Mouse (Mus musculus): ENCODE measurements around the gene Pate4.
"Not testable (repeated sequence)": the region's sequence is repeated elsewhere in the genome, so short reads cannot be mapped to it uniquely, and the experiment has no call there.

Pate4 gene

DNA sequence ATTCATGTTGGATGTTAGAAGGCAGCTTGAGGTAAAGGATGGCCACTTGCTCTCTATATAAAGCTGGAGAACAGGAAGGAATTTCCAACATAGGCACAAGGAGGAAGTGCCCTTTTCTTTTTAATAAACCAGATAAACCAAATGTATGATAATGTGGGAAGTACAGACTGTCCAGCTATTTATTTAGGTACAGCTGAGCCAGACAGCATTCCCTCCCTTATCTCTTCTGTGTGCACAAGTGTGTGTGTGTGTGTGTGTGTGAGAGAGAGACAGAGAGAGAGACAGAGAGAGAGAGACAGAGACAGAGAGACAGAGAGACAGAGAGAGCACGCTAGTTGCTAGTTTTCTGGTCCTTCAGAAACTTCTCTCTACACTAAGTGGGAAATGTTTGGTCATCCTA is at the start of gene Pate4:
TSS of gene Pate4 (minus strand) at position 101 of the 400 bp plus-strand sequence.
- DNase-seq = no peak

DNA sequence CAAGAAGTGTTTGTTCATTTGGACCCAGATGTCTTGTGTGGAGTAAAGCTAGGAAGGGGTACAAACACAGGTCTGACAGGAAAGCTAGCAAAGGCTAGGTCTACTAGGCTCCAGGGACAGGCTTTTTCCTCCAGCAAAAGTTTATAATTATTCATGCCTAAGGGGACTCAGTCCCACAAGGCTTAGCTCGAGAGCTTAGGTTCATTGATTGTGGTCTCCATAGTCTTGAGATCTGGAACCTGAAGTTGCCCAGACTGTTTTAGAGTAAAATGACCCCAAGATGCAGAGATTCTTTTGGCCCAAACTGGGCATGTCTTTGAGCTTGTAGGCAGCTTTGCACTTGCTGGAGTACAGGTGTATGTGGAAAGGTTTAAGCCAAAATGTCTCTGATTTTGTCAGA is 36.4 kb upstream of the Pate4 start, which contains the start of gene Pate3:
TSS of gene Pate3 (minus strand) at position 101 of the 400 bp plus-strand sequence.
- no peak for DNase-seq

DNA sequence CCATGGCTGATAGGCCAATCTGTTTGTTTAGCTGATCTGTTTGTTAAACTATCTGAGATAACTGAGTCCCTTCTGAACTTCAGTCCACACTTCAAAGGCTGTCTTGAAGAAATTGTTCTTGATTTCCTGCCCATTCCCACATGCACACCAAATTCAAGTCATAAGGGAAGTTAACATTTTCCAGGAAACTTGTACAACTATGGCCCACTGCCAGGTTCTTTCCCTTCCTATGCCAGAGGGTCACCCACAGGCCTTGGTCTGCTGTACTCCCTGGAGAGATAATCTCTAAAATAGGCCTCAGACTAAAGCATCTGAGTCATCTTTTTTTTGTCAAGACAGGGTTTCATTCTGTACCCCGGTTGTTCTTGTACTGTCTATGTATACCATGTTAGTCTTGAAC is 21.2 kb upstream of the Pate4 start:
- no peak for DNase-seq

DNA sequence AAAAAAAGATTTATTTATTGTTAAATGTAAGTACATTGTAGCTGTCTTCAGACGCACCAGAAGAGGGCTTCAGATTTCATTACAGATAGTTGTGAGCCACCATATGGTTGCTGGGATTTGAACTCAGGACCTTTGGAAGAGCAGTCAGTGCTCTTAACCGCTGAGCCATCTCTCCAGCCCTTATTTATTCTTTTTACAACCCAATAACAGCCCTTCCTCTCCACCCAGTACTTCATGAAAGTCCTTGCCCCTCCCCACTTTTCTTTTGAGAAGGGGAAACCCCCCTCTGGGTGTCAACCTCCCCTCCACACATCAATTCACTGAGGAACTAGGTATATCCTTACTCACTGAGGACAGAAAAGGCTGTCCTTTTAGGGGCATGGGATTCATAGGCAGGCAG is 5.0 kb upstream of the Pate4 start:
- not testable (repeated sequence) for DNase-seq

DNA sequence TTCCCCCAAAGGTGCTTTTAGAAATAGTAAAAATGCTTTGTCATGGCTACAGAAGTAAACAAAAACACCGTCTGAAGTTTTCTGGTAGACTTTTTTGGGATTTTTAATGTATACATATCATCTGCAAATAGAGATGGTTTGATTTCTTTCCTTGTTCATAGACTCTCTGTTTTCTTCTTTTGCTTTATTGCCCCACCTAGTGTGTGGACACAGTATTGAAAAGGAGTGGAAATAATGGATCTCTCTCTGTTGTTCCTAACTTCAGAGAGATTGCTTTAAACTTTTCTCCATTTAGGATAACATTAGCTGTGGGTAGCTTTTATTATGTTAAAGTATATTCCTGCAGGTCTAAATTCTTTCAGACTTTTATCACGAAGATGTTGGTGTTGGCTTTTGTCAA is 2.3 kb upstream of the Pate4 start:
- no peak for DNase-seq

DNA sequence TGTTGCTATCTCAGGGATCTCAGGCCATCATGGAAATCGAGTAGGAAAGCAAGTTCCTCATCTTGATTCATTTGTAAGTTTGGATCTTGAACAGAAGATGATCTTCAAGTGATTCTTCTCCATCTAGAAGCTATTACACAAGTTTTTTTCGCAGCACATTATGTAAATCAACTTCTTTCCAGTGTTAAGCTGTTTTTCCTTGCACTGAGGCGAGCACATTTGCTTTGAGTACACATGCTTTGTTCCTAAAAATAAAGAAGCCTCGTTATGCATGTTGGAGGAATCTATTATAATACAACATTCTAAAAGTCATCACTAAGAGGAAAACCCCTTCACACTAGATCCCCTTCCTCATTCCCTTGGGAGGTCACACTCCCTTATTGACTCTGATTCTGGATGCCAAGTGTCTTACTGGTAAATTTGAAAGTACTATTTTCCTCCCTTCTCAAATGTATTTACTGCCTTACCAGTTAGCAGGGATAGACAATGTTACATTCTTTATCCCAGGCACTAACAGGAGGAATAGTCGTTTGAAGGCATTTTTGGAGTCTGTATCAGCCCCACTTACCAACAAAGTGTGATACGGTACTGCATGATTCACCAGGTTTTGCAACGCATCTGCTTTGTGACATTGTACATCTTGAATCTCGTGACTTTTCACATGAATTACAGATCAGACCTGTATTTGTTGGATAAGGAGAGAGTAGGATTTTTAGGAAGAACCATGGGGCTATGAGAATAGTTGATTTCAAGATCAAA is 3.9 kb downstream of the Pate4 start:
- no peak for DNase-seq

DNA sequence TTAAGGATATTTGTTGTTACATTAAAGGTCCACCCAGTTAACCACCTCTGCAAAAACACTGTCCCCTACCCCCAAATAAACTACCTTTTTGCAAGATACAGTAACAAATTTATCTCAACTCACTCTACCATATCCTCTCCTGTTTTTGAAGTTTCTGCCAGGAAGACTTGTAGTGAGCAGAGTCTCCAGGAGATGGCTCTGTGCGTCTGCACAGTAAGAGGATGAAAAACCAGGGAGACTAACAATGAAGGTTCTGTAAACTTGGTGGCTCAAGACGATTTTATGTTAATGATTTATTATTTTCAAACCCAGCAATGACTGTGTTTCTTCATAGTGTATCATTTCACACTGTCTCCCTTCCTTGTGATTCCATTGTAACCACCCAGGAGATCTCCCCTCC is 18.8 kb downstream of the Pate4 start:
- no peak for DNase-seq

DNA sequence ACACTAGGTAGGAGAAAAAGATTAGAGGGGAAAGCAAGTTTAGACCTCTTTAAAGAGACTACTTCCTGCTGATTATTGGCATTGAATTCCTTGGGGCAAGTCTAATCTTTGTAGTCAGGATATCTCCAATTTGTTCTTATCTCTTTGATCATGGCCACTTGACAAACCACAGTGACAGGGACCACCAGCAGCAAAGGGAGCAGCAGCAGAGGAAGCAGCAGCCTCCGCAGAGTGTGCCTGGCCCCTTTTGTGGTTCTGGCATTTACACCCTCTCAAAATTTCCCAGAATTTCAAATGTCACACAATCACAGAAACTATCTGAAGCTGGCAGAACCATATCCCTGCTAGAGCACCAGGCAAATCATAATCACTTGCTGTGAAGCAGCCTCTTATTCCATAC is 24.1 kb downstream of the Pate4 start:
- no peak for DNase-seq

DNA sequence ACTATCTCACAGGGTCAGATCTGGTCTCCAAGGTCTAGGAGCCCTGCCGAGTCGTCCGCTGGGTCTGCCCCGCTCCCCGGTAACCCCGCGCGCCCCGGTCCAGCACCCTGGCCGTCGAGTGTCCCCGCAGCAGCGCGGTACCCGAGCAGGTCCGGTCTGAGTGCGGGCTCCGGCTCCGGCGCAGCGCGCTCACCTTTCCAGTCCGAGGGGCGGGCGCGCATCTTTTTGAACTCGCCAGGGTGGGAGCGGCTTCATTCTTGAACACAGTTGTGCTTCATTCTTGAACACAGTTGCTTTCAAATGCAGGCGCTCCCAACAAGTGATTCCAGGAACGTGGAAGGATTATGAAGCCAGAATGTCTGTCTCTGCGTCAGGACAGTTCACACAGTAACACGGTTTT is 37.3 kb downstream of the Pate4 start:
- no peak for DNase-seq

DNA sequence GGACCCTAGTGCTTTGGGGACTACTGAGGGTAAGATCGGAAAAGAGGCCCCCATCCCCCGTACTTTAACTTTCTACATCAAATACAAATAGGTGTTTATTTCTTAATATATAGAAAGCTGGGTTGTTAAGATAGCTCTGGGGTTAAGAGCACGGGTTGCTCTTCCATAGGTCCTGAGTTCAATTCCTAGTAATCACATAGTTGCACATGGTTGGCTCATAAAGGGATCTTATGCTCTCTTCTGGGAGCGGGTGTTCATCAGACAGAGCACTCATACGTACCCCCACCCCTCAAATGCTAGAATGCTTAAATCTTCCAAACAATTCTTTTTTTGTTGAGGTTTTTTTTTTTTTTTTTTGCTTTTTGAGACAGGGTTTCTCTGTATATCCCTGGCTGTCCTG is 41.1 kb downstream of the Pate4 start:
- no peak for DNase-seq

DNA sequence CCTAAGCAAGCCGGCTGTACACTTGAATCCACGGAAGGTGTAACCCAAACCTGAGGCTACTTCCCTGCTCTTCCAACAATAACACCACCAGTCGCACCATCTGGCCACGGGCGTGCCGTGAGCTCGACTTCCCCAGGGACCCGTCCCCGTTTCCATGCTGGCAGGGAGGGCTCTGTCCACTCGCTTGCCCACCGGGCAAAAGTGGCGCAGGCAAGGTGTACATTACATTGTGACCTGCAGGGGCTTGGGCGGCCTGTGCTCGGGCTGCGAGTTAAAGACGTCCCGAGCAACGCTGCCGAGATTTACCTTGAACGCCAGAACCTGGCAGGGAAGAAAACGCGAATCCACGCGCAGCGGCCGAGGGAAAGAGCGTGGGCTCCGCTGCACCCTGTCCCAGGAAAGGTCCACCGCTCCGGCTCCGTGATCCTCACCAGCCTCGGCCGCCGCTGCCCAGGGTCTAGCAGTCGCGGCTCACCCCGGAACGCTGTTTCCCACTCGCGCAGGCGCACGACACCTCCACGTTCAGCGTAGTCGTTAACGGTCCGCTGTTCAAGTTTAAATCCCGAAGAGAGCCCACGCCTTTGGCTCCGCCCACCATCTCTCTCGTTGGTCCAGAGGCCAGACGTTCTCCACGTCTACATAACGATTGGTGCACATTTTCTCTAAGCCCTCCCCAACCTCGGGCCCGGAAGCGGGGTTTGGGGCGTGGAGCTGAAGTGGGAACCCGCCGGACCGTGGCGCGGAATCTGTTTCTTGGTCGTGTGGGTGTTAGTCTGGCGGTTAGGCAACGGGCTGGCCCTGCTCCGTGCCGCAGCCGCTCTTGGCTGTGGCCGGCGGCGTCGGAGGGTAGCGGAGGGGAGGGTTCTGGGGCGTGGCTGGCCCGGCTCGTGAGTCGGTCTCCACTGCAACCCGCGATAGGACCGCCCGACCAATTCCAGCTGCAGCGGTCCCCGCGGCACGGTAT is 41.9 kb downstream of the Pate4 start, which contains the start of the genes Pate2 and Hyls1:
TSS of gene Pate2 (plus strand) at position 714 of the 964 bp plus-strand sequence.
TSS of gene Hyls1 (minus strand) at position 828 of the 964 bp plus-strand sequence.
- DNase-seq = peak; percentile 94

DNA sequence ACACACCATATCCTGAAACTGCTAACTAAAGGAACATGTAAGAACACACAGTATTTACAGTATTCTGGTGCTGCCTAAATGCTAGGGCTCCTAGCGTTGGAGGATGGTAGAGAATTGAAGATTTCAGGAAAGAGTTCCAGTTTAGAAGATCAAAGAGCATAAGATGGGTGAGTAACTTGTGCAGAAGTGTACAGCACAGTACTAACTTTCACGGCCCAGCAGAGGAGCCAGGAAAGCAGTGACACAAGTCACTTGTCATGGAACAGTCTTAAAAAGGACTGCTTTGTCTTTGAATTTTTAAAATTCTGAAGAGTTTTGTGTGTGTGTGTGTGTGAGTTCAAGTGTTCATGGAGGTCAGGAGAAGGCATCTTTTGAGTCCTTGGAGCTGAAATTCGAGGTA is 43.7 kb downstream of the Pate4 start:
- no peak for DNase-seq

DNA sequence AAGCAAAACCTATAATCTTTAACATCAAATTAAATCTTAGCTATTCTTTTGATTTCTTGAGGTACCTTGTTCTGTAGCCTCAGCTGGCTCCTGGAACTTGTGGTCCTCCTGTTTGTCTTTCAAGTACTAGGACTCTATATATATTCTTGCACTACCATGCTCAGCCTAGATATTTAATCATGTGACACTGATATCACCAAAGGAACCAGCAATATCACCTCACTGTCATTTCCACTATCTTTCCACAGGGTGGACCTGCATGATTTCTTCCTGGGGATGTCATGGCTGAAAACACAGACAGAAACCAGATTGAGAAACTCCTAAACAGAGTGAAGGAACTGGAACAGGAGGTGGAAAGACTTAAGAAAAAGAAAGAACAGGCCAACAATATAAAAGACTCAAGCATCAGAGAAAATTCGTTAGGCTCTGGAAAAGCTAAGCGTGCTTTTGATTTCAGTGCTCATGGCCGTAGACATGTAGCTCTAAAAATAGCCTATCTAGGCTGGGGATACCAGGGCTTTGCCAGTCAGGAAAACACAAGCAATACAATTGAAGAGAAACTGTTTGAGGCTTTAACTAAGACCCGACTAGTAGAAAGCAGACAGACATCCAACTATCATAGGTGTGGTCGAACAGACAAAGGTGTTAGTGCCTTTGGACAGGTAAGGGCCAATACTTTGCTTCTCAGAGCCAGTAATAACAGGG is 47.1 kb downstream of the Pate4 start:
- no peak for DNase-seq

DNA sequence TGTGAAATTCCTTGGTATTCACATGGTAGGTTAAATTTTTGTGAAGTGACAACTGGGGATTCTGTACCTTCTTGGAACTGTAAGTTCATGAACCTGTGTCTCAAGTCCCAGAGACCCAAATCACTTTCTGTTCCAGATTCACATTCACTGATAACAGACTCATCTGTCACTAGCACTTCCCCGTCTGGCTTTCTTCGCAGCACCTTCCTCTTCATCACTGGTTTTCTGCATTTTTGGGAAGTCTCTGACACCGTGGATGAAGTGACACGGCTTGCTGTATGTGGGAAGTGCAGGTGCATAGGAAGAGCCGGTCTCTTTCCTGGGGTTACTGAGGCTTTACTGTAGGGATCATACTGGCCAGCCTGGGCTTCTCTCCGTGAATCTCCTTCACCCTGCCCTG is 50.2 kb downstream of the Pate4 start:
- DNase-seq = no peak

DNA sequence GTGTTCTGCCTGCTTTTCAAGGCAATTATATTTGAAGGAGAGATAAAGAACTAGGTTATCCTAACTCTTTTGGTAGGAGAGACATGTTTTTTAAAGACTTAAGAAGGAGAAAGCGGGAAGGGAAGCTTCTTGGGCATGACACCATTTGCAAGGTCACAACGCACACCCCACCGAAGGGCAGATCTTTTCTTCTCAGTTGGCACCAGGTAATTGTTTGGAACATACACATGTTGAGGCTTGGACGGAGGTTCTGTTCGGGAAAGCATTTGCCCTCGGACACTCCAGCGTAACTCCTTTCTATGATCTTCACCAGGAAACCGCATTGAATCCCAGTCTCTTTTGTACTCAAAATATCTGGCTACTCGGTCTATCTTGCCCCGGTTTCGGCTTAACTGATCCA is 50.7 kb downstream of the Pate4 start:
- DNase-seq = no peak

DNA sequence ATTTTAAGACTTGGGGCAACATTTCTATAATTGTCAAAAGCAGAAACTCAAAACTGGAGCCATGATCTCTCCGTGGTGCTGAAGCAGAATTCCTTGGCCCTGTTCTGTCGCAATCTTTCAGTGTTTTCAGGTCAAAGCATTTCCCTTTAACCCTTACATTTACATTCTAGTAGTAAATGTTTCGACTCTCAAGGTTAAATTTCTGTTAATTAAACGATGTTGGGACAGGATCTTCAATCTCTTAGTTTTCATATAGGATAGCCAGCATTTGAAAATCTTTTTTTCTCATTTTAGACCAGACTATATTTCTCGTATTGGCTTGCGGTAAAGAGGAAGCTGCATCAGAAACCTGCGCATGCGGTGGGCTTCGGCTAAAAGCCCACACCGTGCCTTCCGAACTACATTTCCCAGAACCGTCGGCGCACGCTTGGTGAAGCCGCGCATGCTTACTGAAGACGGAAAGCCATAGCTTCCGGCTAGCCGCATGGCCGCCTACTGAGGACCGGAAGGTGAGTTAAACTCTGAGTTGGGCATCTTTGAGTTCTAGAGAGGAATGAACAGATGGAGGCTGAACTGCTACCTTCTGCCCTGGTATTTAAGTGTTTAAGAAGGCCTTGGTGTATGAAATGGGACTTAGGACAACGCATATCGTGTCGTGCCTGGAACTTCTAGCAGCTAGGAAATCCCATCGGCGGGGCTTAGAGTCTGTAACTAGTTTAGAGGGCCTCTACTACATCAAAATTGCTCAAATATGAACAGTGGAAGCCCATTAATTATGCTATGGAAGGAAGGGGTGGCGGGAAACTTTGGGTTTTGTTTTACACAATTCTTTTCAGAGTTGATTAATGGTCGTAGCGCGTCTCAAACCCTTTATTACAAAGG is 52.5 kb downstream of the Pate4 start:
- DNase-seq = peak; percentile 86

DNA sequence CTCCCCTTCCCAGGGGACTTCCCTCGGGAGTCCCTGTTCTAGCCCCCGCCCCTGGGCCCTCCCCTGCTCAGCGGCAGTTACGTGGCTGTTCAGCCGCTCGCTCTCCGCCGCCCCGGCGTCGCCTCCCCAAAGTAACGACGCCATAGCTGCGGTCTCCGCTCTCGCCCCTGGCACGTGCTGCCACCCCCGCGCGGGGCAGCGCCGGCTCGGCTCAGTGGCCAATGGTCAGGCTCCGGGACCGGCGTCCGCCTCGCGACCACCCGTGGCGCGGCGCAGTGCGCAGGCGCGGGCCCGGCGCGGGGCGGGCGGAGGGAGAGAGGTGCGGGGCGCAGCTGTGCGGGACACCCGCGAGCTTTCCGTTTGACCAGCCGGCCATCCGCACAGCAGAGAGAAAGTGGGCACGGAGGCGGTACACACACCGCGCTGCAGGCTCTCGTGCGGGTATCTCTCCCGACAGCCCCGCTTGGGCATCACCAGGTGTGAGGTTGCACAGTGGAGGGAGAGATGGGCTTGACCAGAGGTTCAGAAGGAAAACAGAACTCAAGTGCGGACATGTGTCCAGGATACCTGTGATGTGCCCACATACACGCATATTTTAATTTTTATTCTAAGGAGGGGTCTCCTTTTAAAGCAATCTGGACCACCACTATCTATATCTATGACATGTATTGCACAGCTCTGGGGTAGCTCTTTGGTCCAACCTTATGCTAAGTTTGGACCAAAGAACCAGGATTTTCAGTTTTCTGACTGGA is 53.3 kb downstream of the Pate4 start, which contains the start of the genes Ddx25 and Pus3:
TSS of gene Ddx25 (minus strand) at position 272 of the 752 bp plus-strand sequence.
TSS of gene Pus3 (plus strand) at position 339 of the 752 bp plus-strand sequence.
- peak; percentile 92 for DNase-seq

Data from cerebellum, adult 11-12 months (tissue).